Mouse (Mus musculus) CH12.LX (cell line): ENCODE measurements around the gene Tm9sf3. TPM values are rescaled to one million over a fixed set of nuclear protein-coding genes. Genes with fewer than 3 reads are reported as not detected.

Experiments used
- DNase-seq: peaks from one replicate; pipeline ENCODE4 v3.0.0-alpha.2; 2013; ENCODE audit errors: extremely low read depth
- H3K27ac ChIP-seq: 2 replicates; pipeline ENCODE4 v1.5.1; 2012; ENCODE audit warnings: low read depth, mild to moderate bottlenecking, control low read depth, moderate library complexity; ENCODE audit not compliant: insufficient read depth
- H3K27me3 ChIP-seq: replicated peaks from 2 replicates; pipeline ENCODE3; 2012; ENCODE audit warnings: inconsistent platforms
- H3K36me3 ChIP-seq, 2 experiments: replicated peaks in 1 of 2; 2 replicates each; pipeline versions ENCODE3 to v1.6.1; 2012; ENCODE audit warnings: inconsistent platforms in 1 of 2, low read length in 1 of 2, mild to moderate bottlenecking in 1 of 2, mixed read lengths in 1 of 2, moderate library complexity in 1 of 2; ENCODE audit not compliant: control insufficient read depth in 1 of 2, insufficient read depth in 1 of 2
- H3K4me1 ChIP-seq, 2 experiments: 2 replicates each; pipeline ENCODE4 v1.6.1; 2012; ENCODE audit warnings: inconsistent platforms in 1 of 2, moderate library complexity in 1 of 2; ENCODE audit not compliant: insufficient read depth in 2 of 2, control insufficient read depth in 1 of 2
- H3K4me2 ChIP-seq: 2 replicates; pipeline ENCODE4 v1.6.1; 2012; ENCODE audit warnings: low read depth, mild to moderate bottlenecking, control low read depth; ENCODE audit not compliant: poor library complexity, insufficient read depth, severe bottlenecking
- H3K4me3 ChIP-seq, 3 experiments: fragments of 150-350 bp in 1 of 3; sonication (generic) in 1 of 3; replicated peaks in 1 of 3; 2 replicates each; pipeline versions ENCODE3 to v1.5.1; 2011 to 2012; ENCODE audit warnings: low read depth in 2 of 3, low read length in 2 of 3, mild to moderate bottlenecking in 2 of 3, moderate library complexity in 2 of 3, control low read depth in 1 of 3, improper control_type of control experiment in 1 of 3, inconsistent platforms in 1 of 3, mixed read lengths in 1 of 3; ENCODE audit not compliant: poor library complexity in 1 of 3
- H3K79me2 ChIP-seq: replicated peaks from 2 replicates; pipeline ENCODE4 v1.6.1; 2012; ENCODE audit warnings: mild to moderate bottlenecking, moderate library complexity; ENCODE audit not compliant: control insufficient read depth, poor library complexity, insufficient read depth, severe bottlenecking; ENCODE audit errors: extremely low read depth
- H3K9ac ChIP-seq: 2 replicates; pipeline ENCODE4 v1.6.1; 2012; ENCODE audit warnings: low read depth, mild to moderate bottlenecking, control low read depth, moderate library complexity; ENCODE audit not compliant: insufficient read depth
- H3K9me3 ChIP-seq: replicated peaks from 2 replicates; pipeline ENCODE3; 2012; ENCODE audit warnings: low read length, inconsistent platforms, mixed read lengths
- BHLHE40 ChIP-seq: IDR thresholded peaks from 2 replicates; pipeline ENCODE4 v1.6.1; 2011; ENCODE audit warnings: mild to moderate bottlenecking, low read depth, low read length, improper control_type of control experiment
- CHD1 ChIP-seq: IDR thresholded peaks from 2 replicates; pipeline ENCODE4 v1.6.1; 2012; ENCODE audit warnings: low read depth, low read length, improper control_type of control experiment, inconsistent platforms
- CHD2 ChIP-seq: IDR thresholded peaks from 2 replicates; pipeline ENCODE4 v1.6.1; 2011; ENCODE audit warnings: low read length, improper control_type of control experiment
- CTCF ChIP-seq, 2 experiments: IDR thresholded peaks in 1 of 2; conservative IDR thresholded peaks in 1 of 2; 2 replicates each; pipeline ENCODE4 v1.5.1; 2011 to 2012; ENCODE audit warnings: low read depth in 2 of 2, low read length in 2 of 2, improper control_type of control experiment in 1 of 2, inconsistent platforms in 1 of 2, mild to moderate bottlenecking in 1 of 2, moderate library complexity in 1 of 2
- E2F4 ChIP-seq: IDR thresholded peaks from 2 replicates; pipeline ENCODE4 v1.6.1; 2011; ENCODE audit warnings: low read depth, low read length, improper control_type of control experiment; ENCODE audit not compliant: insufficient replicate concordance
- ETS1 ChIP-seq: conservative IDR thresholded peaks from 2 replicates; pipeline ENCODE4 v1.6.1; 2012; ENCODE audit warnings: low read depth, mild to moderate bottlenecking, inconsistent platforms, low read length, improper control_type of control experiment, moderate library complexity
- GABPA ChIP-seq: IDR thresholded peaks from 2 replicates; pipeline ENCODE4 v1.6.1; 2012; ENCODE audit warnings: low read depth, low read length, improper control_type of control experiment, inconsistent platforms; ENCODE audit not compliant: insufficient replicate concordance
- HCFC1 ChIP-seq: IDR thresholded peaks from 2 replicates; pipeline ENCODE4 v1.6.1; 2012; ENCODE audit warnings: low read depth, mild to moderate bottlenecking, inconsistent platforms, low read length, improper control_type of control experiment
- KAT2A ChIP-seq: IDR thresholded peaks from 2 replicates; pipeline ENCODE4 v1.6.1; 2012; ENCODE audit warnings: low read length, improper control_type of control experiment, inconsistent platforms; ENCODE audit not compliant: insufficient replicate concordance
- MAFK ChIP-seq: IDR thresholded peaks from 2 replicates; pipeline ENCODE4 v1.6.1; 2011; ENCODE audit warnings: low read length, improper control_type of control experiment; ENCODE audit not compliant: insufficient replicate concordance
- MAX ChIP-seq: IDR thresholded peaks from 2 replicates; pipeline ENCODE4 v1.6.1; 2011; ENCODE audit warnings: low read length, improper control_type of control experiment
- MAZ ChIP-seq: IDR thresholded peaks from 2 replicates; pipeline ENCODE4 v1.6.1; 2012; ENCODE audit warnings: low read depth, mild to moderate bottlenecking, inconsistent platforms, low read length, improper control_type of control experiment, moderate library complexity
- MYC ChIP-seq: IDR thresholded peaks from 2 replicates; pipeline ENCODE4 v1.6.1; 2011; ENCODE audit warnings: low read depth, mild to moderate bottlenecking, improper control_type of control experiment, low read length
- NELFE ChIP-seq: IDR thresholded peaks from 2 replicates; pipeline ENCODE4 v1.6.1; 2011; ENCODE audit warnings: low read depth, low read length, improper control_type of control experiment
- POLR2AphosphoS2 ChIP-seq: IDR thresholded peaks from 2 replicates; pipeline ENCODE4 v1.6.1; 2011; ENCODE audit warnings: low read depth, low read length, improper control_type of control experiment
- RAD21 ChIP-seq: IDR thresholded peaks from 2 replicates; pipeline ENCODE4 v1.6.1; 2011; ENCODE audit warnings: low read depth, mild to moderate bottlenecking, low read length, improper control_type of control experiment, moderate library complexity
- RCOR1 ChIP-seq: conservative IDR thresholded peaks from 2 replicates; pipeline ENCODE4 v1.6.1; 2012; ENCODE audit warnings: low read depth, mild to moderate bottlenecking, inconsistent platforms, low read length, improper control_type of control experiment
- SIN3A ChIP-seq: IDR thresholded peaks from 2 replicates; pipeline ENCODE4 v1.6.1; 2012; ENCODE audit warnings: low read length, improper control_type of control experiment, inconsistent platforms
- SMC3 ChIP-seq: IDR thresholded peaks from 2 replicates; pipeline ENCODE4 v1.6.1; 2011; ENCODE audit warnings: low read depth, low read length, improper control_type of control experiment
- TCF12 ChIP-seq: IDR thresholded peaks from 2 replicates; pipeline ENCODE4 v1.6.1; 2014; ENCODE audit warnings: low read depth, mild to moderate bottlenecking, inconsistent platforms, low read length, improper control_type of control experiment
- USF1 ChIP-seq: IDR thresholded peaks from 2 replicates; pipeline ENCODE4 v1.6.1; 2014; ENCODE audit warnings: low read depth, mild to moderate bottlenecking, inconsistent platforms, low read length, improper control_type of control experiment
- USF2 ChIP-seq: conservative IDR thresholded peaks from 2 replicates; pipeline ENCODE4 v1.6.1; 2011; ENCODE audit warnings: low read depth, low read length, improper control_type of control experiment
- ZKSCAN1 ChIP-seq: IDR thresholded peaks from 2 replicates; pipeline ENCODE4 v1.6.1; 2012; ENCODE audit warnings: low read depth, inconsistent platforms, low read length, improper control_type of control experiment, borderline replicate concordance
- ZMIZ1 ChIP-seq: IDR thresholded peaks from 2 replicates; pipeline ENCODE4 v1.6.1; 2012; ENCODE audit warnings: low read depth, mild to moderate bottlenecking, inconsistent platforms, low read length, improper control_type of control experiment
- ZNF384 ChIP-seq: IDR thresholded peaks from 2 replicates; pipeline ENCODE4 v1.6.1; 2012; ENCODE audit warnings: low read depth, low read length, improper control_type of control experiment, inconsistent platforms
- dilution Hi-C: fragments of 300-500 bp; cut with MboI; formaldehyde crosslinking; loops from 2 replicates; pipeline ENCODE4 v1.14.3; 2020; ENCODE audit warnings: low sequenced_read_pairs; ENCODE audit not compliant: extremely low pct_unique_long_range_greater_than_20kb, extremely low pct_ligation_motif_present
- in situ Hi-C: fragments of 300-500 bp; cut with MboI; formaldehyde crosslinking; loops from 3 replicates; pipeline ENCODE4 v1.14.3; 2019; ENCODE audit warnings: low sequenced_read_pairs, low pct_ligation_motif_present, low pct_unique_long_range_greater_than_20kb, mixed read lengths
- polyA plus RNA-seq: library from polyadenylated mRNA; unstranded; fragments of >175 nt; gene quantifications from 2 replicates; pipeline ENCODE4 v1.2.1, GENCODE M21; 2012; ENCODE audit warnings: low read depth; ENCODE audit not compliant: insufficient read length
- total RNA-seq, 2 experiments: library from RNA; depleted of rRNA; stranded (reverse); fragments of 300-350 nt in 1 of 2; fragments of >200 nt in 1 of 2; gene quantifications; 2 replicates each; pipeline ENCODE4 v1.2.3; 2012 to 2014

The Tm9sf3 gene
- total and polyA plus RNA-seq, 3 experiments = 137 to 294 (median 182) TPM

GRCm38 (mm10) chr19:41270906-41271305 is 7.1 kb upstream of the Tm9sf3 start:
- H3K27me3 ChIP-seq = no peaks in the 10 kb centered on the region
- no peak overlapping the region for H3K4me2 ChIP-seq
- no peaks in the 10 kb centered on the region for H3K4me1 ChIP-seq
- H3K27ac ChIP-seq = no peak overlapping the region
- no peaks in the 10 kb centered on the region for H3K9me3 ChIP-seq
- in situ Hi-C loops = no loop called here
- dilution Hi-C loops = no loop called here
- no peaks in the 10 kb centered on the region for H3K79me2 ChIP-seq
- DNase-seq = no peak
- H3K9ac ChIP-seq = no peak overlapping the region
- H3K36me3 ChIP-seq = peaks cover 46 to 58% of the 10 kb centered on the region in 2 experiments
- TF ChIP-seq SIN3A (no peak), TCF12 (no peak), CHD2 (no peak), RAD21 (no peak), MYC (no peak)
- H3K4me3 ChIP-seq = no peak overlapping the region

- H3K4me1 ChIP-seq = no peaks in the 10 kb centered on the region
- no peak overlapping the region for H3K4me3 ChIP-seq
- in situ Hi-C loops (no loop called here), dilution Hi-C loops (no loop called here)
- no peaks in the 10 kb centered on the region for H3K9me3 ChIP-seq
- no peak overlapping the region for H3K9ac ChIP-seq
- no peak overlapping the region for H3K4me2 ChIP-seq
- no peaks in the 10 kb centered on the region for H3K79me2 ChIP-seq
- peaks cover 39 to 51% of the 10 kb centered on the region in 2 experiments for H3K36me3 ChIP-seq
- H3K27ac ChIP-seq = no peak overlapping the region
- no peak for TF ChIP-seq SIN3A
- TF ChIP-seq CHD1 = no peak
- no peak for TF ChIP-seq CTCF (conservative IDR thresholded peaks at IDR 0.05 in 1 of 2, IDR thresholded peaks at IDR 0.05 in 1 of 2; ENCODE audit: low read depth in 2 of 2, low read length in 2 of 2)
- no peak for TF ChIP-seq POLR2AphosphoS2
- TF ChIP-seq CHD2 = no peak
- no peak for TF ChIP-seq RAD21
- no peak for TF ChIP-seq ZMIZ1
- no peak for TF ChIP-seq NELFE
- TF ChIP-seq ZKSCAN1 = no peak
- no peak for TF ChIP-seq ZNF384
- no peak for DNase-seq
- H3K27me3 ChIP-seq = no peaks in the 10 kb centered on the region
Observed at GRCm38 (mm10) chr19:41270151-41270727, 6.4 kb upstream of the Tm9sf3 start.

- Histone ChIP-seq H3K9ac (no peak overlapping the region), H3K27ac (no peak overlapping the region), H3K9me3 (no peaks in the 10 kb centered on the region)
- dilution Hi-C loops = no loop called here
- no peak for TF ChIP-seq HCFC1
- no peak for TF ChIP-seq MAFK
- no peak for TF ChIP-seq RCOR1
- no peak for TF ChIP-seq E2F4
- no peak for TF ChIP-seq ZKSCAN1
- TF ChIP-seq USF1 = no peak
- no peak for TF ChIP-seq MAZ
- no peak for TF ChIP-seq GABPA
- TF ChIP-seq USF2 = no peak
- no peak for TF ChIP-seq KAT2A
- TF ChIP-seq ETS1 = no peak
- no peak for TF ChIP-seq BHLHE40
- no peak for TF ChIP-seq MAX
- no peak for TF ChIP-seq CHD2
- no peak for TF ChIP-seq ZNF384
- TF ChIP-seq SMC3 = no peak
- TF ChIP-seq, all 38 proteins: peak for 0
- Histone ChIP-seq H3K4me2 (no peak overlapping the region), H3K4me3 (no peak overlapping the region), H3K79me2 (peaks cover 15% of the 10 kb centered on the region), H3K27me3 (no peaks in the 10 kb centered on the region), H3K4me1 (peaks cover 0 to 14% of the 10 kb centered on the region in 2 experiments; a peak in 2 of 4 replicates), H3K36me3 (peaks cover 7 to 15% of the 10 kb centered on the region in 2 experiments)
- in situ Hi-C loops = no loop called here
- no peak for DNase-seq
Observed at GRCm38 (mm10) chr19:41266251-41266901, 2.6 kb upstream of the Tm9sf3 start.
